Mouse (Mus musculus) liver, adult (tissue): ENCODE results near the gene Htatip2.

Source experiments
- GATA4 ChIP-seq: IDR thresholded peaks from 2 replicates; pipeline ENCODE4 v1.6.1; 2014; ENCODE audit warnings: mild to moderate bottlenecking, low read length; ENCODE audit not compliant: insufficient replicate concordance

Htatip2 gene

DNA sequence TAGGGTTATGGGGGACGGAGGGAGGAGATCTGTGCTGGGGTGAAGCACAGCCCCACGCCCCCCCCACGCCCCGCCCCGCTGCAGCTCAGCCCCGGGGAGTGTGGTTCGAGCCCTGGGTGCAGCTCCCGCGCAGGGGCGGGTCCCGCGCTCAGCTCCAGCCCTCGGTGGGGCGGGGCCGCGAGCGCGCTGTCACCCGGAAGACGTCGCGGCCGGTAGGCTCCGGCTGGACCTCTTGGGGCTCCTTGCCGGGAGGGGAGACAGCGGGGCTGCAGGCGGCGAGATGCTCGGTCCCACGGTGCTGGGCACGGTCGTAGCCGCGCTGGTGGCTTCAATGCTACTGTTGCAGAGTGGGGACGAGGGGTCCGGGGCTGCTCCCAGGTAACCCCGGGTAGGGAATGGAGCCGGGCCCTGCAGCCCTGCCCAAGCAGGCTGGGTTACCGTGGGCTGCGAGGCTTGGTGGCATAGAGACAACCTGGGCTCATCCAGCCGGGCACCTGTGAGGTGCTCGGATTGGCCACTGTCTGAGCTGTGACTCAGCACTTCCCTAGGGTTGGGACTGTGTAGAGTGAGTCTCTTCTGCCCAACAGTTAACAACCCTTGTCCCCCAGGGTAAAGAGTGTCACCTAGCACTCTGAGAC is at the start of gene Htatip2:
Gene Htatip2 (plus strand): TSS at position 182 of the 638 bp plus-strand sequence.
- no peak for TF ChIP-seq GATA4

- TF ChIP-seq GATA4: no peak
Observed at GRCm38 (mm10) chr7:49709381-49710021, 49.4 kb upstream of the Htatip2 start.

DNA sequence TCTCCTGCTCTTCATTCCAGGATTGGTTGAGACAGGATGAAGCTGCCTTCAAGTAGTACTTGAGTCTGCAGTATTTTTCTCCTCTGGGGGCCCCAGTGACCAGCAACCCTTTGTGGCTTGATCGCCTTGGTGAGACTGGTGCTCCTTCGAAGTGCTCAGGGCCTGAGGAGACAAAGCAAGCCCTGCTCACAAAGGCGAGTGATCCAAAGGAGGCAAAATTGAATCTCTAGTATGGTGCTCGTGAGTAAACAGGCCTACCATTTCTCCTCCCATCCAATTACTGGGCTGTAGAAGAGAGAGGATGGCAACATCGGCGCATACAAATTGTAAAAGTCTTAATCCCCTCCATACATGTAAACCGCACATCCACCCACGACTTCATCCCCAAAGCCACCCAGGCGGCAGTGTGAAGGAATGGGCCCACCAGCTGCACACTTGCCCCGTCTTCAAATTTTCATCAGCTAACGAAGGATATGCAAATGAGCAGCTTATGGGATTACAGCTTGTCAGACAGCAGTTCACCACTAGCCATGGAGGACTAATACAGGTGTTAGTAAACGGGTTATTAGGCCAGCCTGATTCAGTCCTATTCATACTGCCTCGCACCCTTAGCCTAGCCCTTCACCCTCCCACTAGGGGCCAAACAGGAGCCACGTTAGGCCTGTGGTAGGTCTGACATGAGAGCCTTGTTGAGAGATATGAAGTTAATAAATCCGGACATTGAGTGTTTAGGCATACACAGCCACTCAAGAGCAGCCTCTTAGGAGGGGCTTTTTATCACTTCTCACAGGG is 40.8 kb upstream of the Htatip2 start:
- TF ChIP-seq GATA4: no peak

- TF ChIP-seq GATA4: no peak
Observed at GRCm38 (mm10) chr7:49734342-49734741, 24.6 kb upstream of the Htatip2 start.

GRCm38 (mm10) chr7:49739448-49739847 is 19.5 kb upstream of the Htatip2 start:
- TF ChIP-seq GATA4: no peak

GRCm38 (mm10) chr7:49741474-49741873 is 17.4 kb upstream of the Htatip2 start:
- TF ChIP-seq GATA4: peak; percentile 81; the same call in 1 of the 2 replicates

DNA sequence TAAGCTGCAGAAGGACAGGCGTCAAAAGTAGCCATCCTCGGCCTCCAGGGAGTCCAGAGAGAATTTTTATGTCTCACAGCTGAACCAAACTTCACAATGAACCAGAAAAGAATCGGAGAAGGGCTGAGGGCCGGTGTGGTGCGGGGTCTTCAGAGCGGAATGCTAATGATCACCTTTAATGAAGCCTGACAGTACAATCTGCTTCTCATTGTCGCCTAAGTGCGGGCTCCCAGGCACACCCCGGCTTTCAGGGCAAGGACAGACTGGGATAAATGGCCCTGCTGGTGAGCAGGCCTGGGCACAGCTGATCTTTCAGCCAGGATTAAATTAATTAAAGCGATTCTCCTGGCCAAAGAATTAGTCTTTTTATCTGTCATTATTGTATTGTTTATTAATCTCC is 17.0 kb upstream of the Htatip2 start:
- TF ChIP-seq GATA4: no peak

GRCm38 (mm10) chr7:49751148-49751547 is 7.8 kb upstream of the Htatip2 start:
- no peak for TF ChIP-seq GATA4

DNA sequence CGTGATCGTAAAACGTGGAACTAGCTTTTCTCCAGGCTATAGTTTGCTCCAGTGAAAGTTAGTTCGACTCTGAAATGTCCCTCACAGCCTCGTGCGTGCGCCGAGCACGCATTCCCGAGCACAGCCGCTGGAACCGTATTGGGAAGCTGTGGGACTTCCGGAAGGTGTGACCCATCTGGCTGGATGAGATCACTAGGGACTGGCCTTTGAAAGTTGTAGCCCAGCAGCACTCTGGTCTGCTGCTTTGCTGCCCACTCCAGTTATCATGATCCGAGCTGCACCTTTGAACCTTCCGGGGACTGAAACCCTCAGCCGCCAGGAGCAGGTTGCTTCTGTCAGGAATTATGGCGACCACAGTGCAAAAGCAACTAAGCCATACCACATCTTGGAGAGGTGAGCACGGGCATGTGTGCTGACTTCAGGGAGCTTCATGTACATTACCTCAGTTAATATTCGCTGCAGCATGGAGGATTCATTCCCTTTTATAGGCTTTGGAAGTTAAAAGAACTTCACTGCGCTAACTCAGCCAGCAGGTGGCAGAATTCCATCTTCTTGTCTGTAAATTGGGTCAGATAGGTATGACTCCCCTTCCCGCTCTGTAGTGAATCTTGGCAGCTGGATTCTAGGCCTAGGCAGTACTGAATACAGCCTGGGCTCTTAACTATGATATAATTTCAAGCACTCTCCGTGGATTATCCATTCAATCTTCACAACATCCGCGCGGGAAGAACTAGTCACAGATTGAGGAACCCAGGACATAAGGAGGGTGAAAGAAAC is 6.0 kb upstream of the Htatip2 start:
- TF ChIP-seq GATA4: no peak

DNA sequence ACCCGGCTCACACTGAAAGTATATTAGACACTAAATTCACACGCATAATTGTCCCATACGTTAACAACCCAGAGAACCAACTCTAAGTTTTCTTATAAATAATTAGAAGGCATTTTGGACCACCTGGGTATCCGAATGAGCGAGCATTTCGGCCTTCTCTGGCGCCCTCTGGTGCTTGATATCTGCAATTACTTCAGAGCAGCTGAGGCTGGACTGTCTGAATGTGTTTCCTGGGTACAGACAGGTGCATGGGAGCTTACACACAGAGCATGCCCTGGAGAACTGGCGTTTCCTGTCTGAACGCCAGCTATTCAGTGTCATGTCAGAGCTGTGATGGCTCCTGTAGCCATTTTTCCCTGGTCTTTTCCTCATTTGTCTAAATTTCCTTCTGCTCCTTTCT is 4.1 kb upstream of the Htatip2 start:
- no peak for TF ChIP-seq GATA4

- no peak for TF ChIP-seq GATA4
Observed at GRCm38 (mm10) chr7:49762605-49763004, 3.7 kb downstream of the Htatip2 start.

DNA sequence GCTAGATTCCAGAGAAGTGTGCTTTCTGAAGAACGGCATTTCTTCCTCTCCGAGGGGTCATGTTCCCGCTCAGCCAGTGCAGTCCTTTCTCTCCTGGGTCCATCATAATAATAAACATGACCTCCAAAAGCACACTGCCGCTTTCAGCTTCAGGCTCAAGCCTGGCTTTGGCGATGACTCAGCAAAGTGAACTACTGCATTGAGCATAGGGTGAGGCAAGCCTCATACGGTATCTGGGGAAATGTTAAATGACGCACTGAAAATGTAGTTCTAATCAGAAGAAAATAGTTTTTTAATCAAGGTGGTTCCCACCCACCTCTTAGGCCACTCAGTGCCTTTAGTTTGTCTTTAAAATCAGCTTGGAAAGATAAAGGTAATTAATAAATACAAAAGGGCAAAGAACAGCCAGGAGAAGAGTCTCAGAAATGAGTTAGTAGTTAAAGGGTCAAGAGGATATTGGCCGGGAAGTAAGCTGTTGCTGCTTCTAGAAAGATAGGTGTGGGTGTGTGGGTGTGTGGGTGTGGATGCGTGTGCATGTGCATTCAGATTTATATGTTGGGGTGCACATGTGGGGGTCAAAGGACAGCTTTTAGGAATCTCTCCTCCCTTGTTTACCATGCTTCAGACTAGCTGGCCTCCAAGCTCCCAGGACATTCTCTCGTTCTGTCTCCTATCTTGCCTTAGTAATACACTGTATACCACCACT is 5.2 kb downstream of the Htatip2 start:
- no peak for TF ChIP-seq GATA4

DNA sequence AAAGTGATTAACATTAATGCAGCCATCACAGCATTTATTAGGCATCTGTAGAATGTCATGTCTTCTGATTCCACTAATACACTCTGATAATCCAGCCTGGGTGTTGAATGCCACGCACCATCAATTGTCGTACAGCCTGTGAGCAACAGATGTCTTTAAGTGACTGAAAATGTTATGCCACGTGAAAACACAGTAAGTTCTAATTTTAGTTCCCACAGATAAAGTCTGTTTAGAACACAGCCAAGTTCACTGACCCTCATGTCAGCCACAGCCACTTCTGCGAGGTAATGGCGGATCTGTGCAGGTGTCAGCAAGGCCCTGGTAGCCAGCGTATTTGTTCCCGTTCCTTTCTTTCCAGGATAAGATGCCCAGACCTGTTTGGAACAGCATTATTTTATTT is 7.3 kb downstream of the Htatip2 start:
- no peak for TF ChIP-seq GATA4

GRCm38 (mm10) chr7:49768509-49768908 is 9.6 kb downstream of the Htatip2 start:
- no peak for TF ChIP-seq GATA4

DNA sequence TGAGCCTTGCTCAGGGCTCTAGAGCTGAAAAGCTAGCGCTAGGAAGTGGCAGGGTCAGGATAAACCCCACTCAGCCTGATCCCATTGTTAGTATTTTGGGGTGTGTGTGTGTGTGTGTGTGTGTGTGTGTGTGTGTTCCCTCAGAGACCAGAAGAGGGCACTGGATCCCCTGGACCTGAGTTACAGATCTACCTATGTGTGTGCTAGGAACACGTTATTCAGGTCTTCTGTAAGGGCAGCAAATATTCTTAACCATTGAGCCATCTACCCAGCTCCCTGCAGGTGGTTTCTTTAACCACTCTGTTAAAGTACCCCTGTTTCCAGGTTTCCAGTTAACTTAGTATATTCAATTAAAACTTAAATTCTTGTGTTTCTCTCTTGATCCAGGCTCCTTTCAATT is 15.5 kb downstream of the Htatip2 start:
- no peak for TF ChIP-seq GATA4
